Mouse (Mus musculus): ENCODE measurements around the gene Muc16.

- no peak for TF ChIP-seq CTCF (IDR thresholded peaks at IDR 0.05; ENCODE audit: borderline replicate concordance, extremely low read depth, insufficient read depth, insufficient read length)
- no peak for TF ChIP-seq POLR2A (IDR thresholded peaks at IDR 0.05; ENCODE audit: borderline replicate concordance, extremely low read depth, insufficient read depth, insufficient read length, poor library complexity, severe bottlenecking)
Measured at GRCm38 (mm10) chr9:18722712-18723099, 48.4 kb upstream of the Muc16 start.
